Mouse (Mus musculus): Measurements from ENCODE around the gene Vav3.

DNA sequence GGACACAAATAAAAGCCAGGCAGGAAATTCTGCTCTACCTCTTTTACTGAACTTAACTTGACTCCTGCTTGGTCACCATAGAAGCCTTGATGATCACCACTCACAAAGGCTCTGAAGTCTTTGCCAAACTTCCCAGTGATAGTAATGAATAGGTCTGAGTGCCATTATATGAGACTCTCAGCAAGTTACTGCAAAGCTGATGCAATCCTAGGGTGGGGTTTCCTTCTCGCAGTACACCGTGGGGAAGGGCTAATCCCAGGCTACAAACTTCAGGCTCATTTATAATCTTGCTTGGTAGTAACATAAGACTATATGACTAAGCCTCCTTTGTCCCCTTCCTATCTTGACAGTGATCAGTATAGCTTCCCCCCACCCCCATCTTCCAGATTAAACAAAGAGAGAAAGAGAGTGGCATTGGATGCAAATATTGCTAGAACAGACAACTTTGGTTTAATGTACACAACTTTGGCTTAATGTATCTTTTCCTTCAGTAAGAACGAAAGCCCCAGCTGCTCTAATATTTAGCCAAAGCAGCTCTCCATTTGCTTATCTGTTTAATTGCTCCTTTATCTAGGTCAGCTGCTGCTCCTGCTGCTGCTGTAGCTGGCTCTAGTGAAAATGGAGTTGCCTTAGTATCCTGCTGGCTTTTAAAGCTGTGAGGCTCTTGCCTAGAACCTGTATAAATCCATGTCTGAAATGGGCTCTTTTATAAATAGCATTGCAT is 228.3 kb downstream of the Vav3 start:
- no peak for TF ChIP-seq FLI1 (IDR thresholded peaks at IDR 0.05; ENCODE audit: low read length)
- TF ChIP-seq GATA1 (IDR thresholded peaks at IDR 0.05; ENCODE audit: borderline replicate concordance, low read length), result no peak
